Mouse (Mus musculus): Measurements from ENCODE around the gene Cmc1. TPM values are rescaled to one million over a fixed set of nuclear protein-coding genes. Genes with fewer than 3 reads are reported as not detected.

Cmc1 gene
- total RNA-seq, 4 experiments from 2014 or later, result 25.0 to 29.6 (median 26.9) TPM

- DNase-seq, result peak; percentile 50
Measured at GRCm38 (mm10) chr9:118110360-118110710, 39.6 kb downstream of the Cmc1 start.

GRCm38 (mm10) chr9:118109697-118110359, 40.1 kb downstream of the Cmc1 start:
- DNase-seq, result no peak

DNA sequence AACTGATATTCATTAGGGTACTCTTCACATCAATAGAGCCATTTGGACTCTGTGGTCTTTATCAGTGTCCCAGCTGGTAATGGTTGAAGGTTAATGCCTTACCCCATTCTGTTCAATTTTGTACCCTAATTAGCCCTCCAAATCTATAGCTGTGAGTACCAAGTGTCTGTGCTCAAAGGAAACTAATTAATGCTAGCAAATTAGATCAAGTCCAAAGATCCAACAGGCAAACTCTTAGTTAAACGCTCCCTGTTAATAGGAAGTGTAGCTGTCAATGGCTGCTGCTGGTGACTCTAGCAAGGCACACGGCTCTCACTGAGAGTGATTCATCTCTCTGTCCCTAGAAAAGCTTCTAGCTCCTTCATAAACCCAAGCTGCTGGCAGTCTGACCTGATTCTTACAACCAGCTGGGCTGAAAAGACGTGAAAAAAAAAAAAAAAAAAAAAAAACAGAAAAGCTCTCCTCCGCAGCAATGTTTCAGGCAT, 41.4 kb downstream of the Cmc1 start:
- no peak for DNase-seq

GRCm38 (mm10) chr9:118101802-118102201, 48.2 kb downstream of the Cmc1 start:
- no peak for DNase-seq

DNA sequence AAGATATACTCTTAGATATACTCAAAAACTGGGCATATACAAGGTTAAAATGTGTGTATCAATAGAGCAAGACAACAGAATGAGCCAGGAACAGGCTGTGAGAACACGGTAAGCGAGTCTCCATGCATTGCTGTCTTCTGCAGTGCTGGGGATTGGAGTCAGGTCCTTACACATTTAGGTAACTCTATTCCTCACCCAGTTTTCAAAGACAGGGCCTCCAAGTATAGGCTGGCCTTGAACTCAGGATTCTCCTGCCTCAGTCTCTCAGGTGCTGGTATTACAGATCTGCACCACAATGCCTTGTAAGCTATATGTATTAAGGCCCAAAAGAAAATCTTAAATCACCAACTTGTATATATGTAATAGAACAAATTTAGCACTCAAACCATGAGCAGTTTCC, 49.5 kb downstream of the Cmc1 start:
- no peak for DNase-seq

DNA sequence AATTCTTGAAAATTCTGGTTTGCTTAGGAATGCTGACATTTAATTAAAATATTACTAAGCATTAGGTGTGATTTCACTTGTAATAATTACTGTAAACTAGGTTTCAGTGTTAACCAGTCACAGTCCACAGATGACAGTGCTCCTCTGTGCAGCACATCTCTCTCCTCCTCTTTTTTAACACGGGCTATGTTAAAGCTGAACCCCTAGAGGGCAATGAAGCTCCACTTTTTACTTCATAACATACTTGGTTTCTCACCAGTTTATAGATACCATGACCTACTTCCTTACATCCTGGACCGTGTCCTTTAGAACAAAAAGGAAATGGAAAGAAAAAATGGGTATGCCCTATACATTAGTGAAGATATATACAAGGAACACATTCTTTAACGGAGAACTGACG, 50.6 kb downstream of the Cmc1 start:
- no peak for DNase-seq

DNA sequence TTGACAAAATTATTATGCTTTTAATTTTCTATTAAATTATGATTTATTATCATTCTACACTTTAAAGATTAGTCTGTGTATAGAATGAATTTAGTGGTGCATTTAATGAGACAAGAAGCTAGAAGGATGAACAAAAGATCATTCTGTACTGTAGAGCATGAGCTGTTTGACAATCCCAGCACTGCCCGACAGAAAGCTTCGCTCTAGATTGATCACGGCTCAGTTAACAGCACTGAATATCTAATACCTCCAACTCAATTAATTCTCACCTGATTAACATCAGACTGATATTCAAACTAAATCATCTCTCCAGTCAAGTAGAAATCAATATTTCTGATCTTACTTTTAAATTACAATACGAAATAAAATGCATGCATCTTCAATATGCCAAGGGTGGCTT, 66.1 kb downstream of the Cmc1 start:
- no peak for DNase-seq

GRCm38 (mm10) chr9:118082575-118083431, 67.2 kb downstream of the Cmc1 start:
- no peak for DNase-seq

GRCm38 (mm10) chr9:118073358-118073757, 76.6 kb downstream of the Cmc1 start:
- no peak for DNase-seq

GRCm38 (mm10) chr9:118072101-118072500, 77.9 kb downstream of the Cmc1 start:
- no peak for DNase-seq

- no peak for DNase-seq
Measured at GRCm38 (mm10) chr9:118071337-118071736, 78.6 kb downstream of the Cmc1 start.

DNA sequence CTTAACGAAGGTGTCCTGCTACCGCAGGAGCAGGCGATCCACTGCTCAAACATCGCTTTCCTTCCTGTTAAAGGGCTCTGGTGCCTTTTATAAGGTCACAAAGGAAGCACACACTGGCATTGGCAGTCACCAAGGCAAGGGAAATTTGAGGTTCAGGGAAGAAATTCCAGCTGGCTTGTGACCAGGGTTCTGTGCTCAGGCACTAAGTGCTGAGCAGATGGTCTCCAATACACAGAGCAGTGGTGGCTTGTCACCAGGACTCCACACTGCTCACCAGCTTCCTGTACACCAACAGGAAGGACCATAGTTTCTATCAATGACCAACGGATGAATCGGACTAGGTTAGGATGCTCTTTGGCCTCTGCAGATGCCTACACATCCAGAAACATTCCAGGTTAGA, 79.5 kb downstream of the Cmc1 start:
- no peak for DNase-seq

- DNase-seq, result no peak
Measured at GRCm38 (mm10) chr9:118059101-118059500, 90.9 kb downstream of the Cmc1 start.

DNA sequence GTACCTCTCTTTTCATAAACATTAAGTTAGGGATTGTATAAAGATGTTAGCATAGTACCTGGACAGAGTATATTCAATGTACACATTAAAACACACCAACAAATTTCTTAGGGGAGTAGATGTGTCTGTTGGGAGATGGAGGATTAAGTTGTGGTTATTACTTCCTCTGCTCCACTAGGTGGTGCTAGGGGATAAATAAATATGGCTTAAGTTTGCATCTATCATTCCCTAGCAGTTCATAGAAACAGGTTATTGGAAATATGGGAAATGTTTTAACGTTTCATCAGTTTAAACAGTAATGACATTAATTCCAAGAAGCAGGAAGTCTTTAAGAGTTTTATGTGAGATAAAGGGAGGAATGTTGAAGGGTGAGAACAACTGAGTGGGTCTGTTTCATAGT, 96.7 kb downstream of the Cmc1 start:
- no peak for DNase-seq

GRCm38 (mm10) chr9:118045011-118045533, 104.9 kb downstream of the Cmc1 start:
- DNase-seq, result no peak

- DNase-seq, result no peak
Measured at GRCm38 (mm10) chr9:118043581-118043980, 106.4 kb downstream of the Cmc1 start.

DNA sequence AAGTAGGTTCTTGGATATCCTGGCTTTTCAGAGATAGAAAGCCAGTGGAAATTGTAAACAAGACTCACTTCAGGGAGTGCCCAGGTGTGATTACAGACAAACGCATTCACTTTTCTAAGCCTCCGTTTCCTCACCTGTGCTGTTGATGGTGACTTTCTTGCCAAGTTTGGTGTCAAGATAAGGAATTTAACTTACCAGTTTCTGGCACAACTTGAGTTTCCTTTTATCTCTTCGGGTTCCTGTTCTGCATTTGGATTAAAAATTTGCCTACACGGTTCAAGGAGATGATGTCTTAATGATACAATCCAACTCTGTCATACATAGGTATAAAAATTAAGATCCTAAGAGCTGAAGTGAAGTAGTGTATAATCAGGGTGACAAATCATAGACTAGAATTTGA, 107.2 kb downstream of the Cmc1 start:
- no peak for DNase-seq

DNA sequence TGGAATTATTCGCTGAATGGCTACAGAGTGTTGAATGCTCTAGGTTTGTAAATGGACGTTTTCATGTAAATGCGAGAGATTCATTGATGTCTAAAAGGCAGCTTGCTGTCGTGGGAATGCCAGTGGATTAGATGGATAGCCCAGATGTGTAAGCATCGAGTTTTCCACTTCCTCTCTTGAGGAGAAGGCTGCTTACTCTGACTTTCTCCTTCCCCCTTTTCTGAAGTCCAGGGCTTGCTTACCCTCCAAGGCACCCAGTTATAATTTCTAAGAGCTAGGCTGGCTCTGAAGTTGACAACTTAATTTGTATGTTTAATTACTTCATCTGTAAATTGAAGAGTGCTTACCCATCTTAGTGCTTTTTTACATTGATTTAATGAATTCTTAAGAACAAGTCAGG, 108.3 kb downstream of the Cmc1 start:
- DNase-seq, result no peak

DNA sequence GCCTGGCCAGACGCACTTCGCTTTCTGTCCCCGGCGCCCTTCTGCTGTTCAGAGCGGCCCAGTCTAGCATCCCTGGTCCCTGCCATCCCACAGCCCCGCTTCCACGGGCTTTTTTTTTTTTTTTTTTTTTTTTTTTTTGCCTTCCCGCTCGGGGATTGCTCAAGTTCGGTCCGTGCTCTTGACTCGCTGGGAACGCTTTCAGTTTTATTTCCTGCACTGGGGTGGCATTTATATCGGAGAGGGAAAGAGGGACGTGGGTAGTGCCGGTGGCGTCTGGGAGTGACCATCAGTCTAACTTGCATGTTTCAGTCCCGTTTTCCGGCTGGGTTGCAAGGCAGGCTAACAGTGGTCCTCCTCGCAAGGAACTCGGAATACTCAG, 109.0 kb downstream of the Cmc1 start:
- DNase-seq, result no peak

DNA sequence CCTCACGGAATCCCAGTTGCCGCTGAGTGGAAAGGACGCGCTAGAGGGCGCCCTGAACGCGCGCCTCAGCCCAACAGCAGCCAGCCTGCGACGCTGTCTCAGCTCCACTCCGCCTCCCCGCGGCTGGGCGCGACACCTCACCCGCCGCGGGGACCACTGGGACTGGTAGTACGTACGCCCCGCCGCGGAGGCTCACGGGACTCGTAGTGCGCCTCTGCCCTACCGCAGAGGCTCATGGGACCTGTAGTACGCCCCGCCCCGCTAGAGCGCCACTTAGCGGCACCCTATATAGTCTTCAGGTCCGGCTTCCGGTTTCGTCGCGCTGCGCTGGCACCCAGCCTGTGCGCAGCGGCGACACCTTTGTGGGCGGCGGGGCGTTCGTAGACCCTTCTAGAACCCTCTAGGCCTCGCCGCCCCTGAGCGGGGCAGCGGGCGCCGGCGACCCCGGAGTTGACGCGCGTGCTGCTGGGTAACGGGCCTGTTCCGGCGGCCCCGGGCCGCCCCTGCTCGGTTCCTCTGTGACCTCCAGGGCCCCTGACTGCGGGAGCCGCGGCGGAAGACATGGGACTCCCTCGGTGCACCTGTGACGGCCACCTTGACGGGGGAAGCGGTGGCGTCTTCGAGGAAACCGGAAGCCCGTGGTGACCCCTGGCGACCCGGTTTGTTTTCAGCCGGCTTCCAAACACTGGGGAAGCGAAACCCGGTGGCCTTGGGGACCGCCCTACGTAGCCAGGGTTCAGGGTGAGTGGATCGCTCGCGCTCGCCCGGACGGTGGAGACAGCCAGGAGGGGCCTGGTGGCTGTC, 109.6 kb downstream of the Cmc1 start, which contains the start of gene Azi2:
Gene Azi2 (plus strand): TSS at position 282 of the 804 bp plus-strand sequence.
- DNase-seq, result peak; percentile 97

DNA sequence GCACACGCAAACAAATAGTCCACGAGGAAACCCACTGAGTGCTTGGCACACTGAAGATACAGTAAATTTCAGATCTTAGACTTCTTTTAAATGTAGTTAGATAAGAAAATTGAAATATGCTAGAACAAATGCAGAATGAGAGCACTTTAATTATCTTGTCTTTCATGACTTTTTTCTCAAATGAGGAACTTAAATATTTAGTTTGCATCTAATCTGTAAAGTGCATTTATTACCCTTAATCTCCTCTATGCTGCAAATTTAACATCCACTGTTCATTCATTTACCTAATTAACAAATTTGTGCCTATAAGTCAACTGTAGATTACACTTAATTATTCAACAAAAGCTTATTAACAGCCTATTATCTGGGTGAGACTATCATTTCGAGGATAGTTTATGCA, 115.0 kb downstream of the Cmc1 start:
- no peak for DNase-seq

- no peak for DNase-seq
Measured at GRCm38 (mm10) chr9:118031694-118032093, 118.3 kb downstream of the Cmc1 start.

- no peak for DNase-seq
Measured at GRCm38 (mm10) chr9:118030252-118030651, 119.7 kb downstream of the Cmc1 start.
